Mouse (Mus musculus): ENCODE measurements at regions not wholly inside any gene's neighbourhood (a gene's known extent, or its start where the extent isn't known, plus 50 kb on each side); places are given as distances from the start of the nearest gene placed in this dataset.

DNA sequence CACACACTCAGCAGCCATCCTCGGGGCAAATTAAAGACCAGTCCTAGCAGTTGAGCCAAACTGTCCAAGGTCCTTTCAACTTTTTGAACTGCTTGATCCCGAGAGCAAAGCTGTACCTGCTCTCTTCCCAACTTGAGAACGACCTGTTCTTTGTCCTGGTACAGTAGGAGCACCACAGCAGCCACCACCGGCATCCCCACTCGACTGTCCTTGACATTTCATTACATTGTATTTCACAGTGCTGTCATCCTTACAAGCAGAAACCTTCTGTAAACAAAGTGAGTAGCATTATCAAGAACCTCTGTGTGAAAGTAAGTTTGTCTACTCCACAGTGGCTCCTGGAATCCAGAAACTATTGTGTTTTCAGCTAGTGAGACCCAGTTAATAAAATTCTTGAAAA, 240.2 kb upstream of the Zfp462 start:
- DNase-seq (ENCODE audit: low spot score), result no peak

DNA sequence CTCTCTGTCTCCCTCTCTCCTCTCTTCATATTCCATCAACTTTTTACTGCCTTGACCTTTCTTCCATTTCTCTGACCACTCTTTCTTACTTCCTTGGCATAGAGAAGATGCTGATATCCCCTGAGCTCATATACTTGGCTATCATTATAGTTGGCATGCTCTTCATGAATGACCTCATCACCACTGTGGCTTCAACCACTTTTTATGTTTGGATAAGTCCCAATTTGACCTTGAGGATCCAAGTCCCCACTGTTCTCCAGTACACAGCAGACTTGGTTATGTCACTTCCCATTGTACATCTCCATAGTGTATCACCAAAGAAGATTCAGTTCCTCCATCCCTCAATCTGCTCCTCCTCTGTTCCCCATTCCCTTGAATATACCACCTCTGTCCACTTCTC, 235.1 kb upstream of the Zfp462 start:
- no peak for DNase-seq (ENCODE audit: low spot score)

DNA sequence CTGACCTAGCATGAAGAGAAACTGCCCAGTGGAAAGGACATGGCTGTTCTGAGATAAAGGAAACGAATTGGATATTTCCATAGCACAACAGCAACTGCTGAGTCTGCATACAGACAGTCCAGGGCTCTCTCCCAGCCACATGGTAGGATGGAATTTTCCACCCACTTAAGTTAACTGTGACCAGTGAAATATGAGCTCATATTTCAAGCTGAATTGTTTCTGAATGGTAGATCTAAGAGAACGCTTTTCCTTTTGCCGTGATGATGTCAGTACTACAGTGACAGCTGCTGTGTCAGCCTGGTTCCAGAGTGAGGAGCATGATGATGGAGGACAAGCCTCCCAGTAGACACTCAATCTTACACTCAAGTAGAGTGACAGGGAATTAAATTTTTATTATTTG, 231.9 kb upstream of the Zfp462 start:
- peak; percentile 29 for DNase-seq (ENCODE audit: low spot score)

DNA sequence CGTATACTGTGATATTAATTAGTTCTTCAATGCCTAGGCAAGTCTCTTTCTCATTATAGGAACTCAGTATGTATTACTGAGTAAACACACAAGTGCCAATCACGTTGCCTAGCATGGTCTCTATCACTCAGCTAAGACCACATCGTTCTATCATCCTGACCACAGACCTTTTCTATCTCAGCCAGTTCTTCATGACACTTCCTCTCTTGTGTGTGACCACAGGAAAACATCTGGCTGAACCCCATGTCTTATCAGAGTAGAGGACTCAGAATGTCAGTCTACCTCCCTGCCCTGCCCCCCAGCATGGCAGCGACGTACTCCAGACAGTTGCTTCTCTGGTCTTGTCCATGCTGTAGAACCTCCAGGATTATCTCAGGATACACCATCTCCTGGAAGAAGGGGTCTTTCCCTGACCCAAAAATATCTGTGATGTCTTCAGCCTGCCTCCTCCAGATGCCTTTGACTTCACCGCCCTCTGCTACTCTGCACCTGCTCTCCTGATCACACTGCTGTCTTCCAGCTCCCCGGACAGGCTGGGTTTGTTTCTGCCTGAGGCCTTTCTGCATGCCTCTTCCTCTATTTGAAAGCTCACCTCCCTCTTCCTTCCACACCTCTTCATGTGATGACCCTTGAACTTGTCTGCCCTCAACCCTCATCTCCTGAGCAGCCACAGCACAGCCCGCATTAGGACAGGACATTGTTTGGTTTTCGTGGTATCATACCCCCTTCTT, 230.1 kb upstream of the Zfp462 start:
- no peak for DNase-seq (ENCODE audit: low spot score)

DNA sequence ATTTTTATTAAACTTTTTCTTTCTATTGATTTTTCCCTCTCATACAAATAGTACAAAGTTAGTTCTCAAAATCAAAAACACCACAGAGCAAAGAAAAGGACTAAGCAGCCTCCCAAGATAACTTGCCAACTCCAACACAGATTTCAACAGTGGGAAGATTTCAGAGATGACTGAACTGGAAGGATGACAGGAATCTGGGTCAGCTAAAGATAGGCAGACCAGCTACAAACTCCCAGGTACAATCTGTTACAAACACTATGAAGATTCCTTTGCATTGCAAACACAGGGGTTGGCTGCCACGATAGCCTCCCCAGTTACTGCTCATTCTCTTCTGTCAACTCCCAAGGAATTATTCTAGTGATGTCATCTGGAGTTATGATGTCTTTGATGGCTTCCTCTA, 226.8 kb upstream of the Zfp462 start:
- no peak for DNase-seq (ENCODE audit: low spot score)

DNA sequence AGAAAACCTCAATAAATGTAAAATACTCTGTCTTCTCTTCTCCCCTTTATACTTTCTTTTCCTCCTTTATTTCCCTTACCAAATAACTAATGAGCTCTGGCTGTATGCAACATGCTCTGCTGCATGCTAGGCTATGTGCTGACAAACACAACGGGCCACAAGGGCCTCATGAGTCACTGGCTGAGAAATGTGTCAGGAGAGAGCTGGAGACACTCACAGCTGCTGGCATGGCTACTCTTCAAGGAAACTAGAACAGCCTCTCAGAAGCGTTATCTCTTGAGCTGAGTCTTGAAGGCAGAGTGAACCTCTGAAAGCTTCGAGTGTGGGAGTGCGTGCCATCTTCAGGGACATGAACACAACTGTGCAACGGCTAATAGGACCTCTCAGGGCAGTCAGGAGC, 205.8 kb upstream of the Zfp462 start:
- DNase-seq (ENCODE audit: low spot score), result no peak

DNA sequence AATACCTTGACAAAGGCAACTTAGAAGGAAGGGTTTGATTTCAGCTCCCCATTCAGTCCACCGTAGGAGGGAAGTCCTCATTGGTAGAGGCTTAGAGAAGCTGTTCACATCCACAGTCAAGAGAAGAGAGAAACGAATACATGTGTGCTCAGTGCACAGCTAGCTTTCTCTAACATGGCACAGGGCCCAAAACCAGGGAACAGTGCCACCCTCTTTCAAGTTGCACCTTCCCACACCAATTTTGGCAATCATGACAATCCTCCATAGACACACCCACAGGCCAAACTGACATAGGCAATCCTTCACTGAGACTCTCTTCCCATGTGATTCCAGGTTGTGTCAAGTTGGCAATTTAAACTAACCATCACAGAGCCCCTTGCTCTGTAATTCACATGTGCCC, 193.4 kb upstream of the Zfp462 start:
- no peak for DNase-seq (ENCODE audit: low spot score)

DNA sequence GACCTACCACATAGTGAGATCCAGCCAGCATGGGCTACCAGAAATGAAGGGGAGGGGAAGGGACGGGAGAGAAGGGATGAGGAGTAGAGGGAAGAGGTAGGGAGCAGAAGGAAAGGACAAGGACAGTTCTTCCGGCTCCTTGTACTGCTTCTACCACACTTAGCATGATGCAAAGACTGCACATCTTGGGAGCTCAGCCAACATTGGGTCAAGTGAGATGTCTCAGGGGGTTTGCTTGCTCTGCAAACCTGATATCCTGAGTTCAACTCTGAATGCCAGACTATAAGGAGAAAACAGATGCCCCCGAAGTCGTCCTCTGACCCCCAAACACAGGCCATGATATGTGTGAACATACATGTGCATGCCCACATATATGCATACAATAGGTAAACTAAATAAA, 188.4 kb upstream of the Zfp462 start:
- DNase-seq (ENCODE audit: low spot score), result peak; percentile 53

DNA sequence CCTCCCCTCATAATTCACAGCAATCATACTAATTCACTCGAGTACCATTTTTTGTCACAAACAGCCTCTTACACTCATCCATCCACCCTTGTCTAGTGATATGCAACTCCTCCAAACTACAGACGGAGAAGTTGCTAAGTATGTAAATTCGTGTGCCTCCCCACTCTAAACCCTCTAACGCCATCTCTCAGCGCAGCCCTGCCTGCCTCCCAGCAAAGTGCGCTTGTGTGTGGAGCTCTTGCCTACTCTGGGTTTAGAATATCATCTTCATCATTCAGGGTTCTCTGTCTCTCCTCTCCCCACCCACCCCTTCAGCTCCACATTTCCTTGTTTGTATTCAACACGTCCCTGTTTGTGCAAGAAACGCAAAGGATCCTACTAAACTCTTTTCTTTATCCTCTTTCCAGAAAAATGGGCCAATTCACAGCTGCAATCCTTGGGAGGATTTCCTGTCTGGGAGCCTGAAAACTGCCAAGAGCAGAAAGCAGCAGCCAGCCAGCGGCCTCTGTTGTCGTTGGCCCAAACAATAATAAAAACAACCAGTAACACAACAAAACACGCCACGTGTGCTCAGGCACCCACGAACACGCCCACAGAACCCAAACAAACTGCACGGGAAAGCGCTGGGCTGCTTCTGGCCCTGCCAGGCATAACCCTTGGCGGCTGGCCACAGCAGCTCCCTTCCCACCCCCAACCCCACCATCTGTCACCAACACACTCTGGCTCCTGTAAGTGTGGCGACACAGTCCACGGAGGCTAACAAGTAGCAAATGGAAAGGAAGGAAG, 186.9 kb upstream of the Zfp462 start:
- peak; percentile 6 for DNase-seq (ENCODE audit: low spot score)

DNA sequence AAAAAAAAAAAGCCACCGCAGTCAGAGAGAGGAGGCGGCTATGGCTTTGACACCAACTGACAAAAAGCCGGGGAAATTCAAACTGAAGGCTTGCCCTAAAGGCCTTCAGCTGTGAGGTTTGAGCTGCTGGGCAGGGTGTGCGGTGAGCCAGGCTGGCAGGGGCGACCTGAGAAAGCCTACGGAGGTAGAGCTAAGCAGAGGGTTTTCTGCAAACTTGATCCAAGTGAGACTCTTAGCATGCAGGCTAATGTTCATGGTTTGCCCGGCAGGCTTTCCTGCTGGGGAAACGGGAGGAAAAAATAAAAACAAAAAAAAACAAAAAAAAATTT, 186.4 kb upstream of the Zfp462 start:
- DNase-seq (ENCODE audit: low spot score), result no peak

DNA sequence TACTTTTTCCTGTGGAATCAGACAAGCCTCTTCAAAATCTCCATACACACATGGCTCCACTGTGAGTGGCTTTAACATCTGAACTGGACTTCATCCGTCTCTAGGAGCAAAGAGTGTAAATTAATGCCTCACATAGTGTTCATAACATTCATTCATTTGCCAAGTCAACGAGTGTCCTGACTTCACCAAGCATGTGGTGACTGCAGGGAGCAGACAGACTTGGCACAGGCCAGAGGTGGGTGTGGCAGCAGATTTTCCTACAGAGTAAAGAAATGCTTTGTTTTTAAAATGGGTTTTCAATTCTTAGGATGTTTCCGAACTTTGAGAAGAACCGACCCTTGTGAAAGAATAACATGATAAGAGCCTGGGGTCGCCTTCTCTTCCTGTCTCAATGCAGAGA, 183.6 kb upstream of the Zfp462 start:
- no peak for DNase-seq (ENCODE audit: low spot score)

DNA sequence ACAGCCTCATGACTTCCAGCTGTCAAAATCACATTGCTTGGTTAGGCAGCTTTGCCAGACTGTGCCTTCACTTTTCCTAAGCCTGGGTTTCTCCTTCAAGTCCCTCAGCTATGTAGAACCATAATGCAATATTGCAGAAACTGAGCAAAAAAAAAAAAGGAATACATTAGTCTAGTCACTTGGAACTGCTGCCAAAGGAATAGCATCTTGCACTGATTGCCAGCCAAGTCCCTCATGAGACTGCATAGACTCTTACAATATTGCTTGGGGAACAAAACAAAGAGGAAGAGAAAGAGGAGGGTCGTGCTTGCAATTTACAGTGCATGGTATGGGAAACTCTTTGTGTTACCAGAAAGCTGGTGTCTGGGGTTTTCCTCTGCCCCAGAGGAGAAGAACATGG, 179.8 kb upstream of the Zfp462 start:
- no peak for DNase-seq (ENCODE audit: low spot score)

DNA sequence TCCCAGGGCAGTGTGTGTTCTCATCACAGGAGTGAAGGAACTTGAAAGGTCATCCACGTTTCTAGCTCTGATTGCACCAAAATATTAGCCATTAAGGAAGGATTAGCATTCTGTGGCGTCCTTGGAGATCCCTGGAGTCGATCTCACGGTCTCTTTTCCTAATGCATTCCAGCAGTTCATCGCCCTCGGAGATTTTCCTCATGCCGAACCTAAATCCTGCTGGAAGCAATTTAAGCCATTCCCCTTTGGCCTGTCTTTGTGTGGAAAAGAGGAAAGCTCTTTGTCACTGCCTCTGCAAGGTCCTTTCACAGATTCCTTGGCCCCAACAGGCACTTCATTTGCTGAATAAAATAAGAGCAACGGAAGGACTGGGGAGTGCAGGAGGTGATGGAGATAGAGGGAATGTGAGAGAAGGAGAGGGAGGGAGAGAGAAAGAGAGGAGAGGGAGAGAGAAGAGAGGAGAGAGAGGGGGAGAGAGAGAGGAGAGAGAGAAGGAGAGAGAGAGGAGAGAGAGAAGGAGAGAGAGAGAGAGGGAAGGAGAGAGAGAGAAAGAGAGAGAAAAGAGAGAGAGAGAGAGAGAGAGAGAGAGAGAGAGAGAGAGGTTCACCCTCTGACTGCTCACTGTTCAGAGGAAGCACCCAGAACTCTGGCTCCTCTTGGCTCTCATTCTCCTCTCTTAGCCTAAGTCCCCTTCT, 177.2 kb upstream of the Zfp462 start:
- no peak for DNase-seq (ENCODE audit: low spot score)

DNA sequence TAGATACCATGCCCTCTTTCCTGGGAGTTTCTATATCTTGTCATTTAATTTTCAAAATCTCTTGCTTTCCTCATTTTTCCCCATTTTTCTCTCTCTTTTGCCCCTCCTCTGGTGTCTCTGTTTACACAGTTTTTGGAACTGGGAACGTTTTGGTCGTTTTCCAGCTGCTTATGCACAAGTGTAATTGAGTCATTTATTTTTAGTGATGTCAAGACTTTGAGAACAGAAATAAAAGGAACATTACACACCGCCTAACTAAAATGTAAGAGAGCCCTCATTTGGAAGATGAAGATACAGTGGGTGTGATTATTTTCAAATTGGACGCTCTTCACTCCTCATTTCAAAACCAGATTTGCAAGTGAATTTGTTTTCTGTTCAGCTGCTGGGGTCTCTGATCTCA, 176.0 kb upstream of the Zfp462 start:
- DNase-seq (ENCODE audit: low spot score), result no peak

DNA sequence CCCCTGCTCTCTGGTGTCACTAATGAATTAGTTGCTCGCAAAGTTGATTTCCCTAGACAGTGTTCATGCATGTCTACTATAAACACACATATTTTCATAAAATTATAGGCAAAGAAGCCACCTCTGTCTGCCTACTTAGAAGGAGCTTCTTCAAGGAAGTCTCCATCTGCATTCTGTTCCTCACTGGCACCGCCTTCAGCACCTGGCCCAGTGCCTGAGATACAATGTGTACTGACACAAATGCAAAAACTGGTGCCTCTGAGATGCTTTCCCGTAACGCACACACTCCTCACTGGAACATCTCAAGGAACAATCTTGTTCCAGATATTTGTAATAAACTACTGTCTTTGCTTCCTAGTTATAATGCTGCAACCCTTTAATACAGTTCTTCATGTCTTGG, 170.8 kb upstream of the Zfp462 start:
- DNase-seq (ENCODE audit: low spot score), result no peak

DNA sequence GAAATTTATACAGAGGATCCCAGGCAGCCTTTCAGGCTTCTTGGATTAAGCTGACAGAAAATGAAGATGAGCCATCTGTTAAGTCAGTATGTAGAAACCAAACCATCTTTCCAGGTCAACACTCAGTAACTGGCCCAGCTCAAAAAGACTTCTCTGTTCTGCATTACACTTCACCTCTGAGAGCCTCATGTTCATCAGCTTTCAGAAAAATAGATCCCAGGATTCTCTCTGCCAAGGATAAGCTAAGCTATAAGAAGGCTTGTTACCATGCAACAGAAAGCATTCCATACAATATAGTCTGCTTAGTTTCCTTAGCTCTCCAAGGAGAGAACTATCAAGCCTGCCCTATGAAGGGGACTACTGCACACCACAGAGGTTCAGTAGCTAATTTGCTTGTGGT, 170.1 kb upstream of the Zfp462 start:
- no peak for DNase-seq (ENCODE audit: low spot score)

DNA sequence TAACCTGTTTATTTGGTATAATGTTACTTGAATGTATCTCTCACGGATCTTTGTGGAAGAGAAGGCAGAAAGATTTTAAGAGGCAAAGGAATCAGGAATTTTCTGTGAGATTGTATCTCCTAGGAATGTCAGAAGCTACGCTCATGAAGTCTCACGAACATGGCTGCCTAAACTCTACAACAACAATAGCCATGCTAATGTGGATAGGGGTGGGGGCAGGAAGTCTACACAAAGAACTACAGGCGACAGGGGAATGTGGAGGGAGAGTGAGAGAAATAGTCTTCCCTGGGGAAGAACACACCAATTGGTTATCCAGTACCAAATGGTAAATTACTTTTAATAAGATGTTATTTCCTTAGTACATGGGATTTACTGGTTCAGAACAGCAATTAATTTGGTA, 164.3 kb upstream of the Zfp462 start:
- no peak for DNase-seq (ENCODE audit: low spot score)

DNA sequence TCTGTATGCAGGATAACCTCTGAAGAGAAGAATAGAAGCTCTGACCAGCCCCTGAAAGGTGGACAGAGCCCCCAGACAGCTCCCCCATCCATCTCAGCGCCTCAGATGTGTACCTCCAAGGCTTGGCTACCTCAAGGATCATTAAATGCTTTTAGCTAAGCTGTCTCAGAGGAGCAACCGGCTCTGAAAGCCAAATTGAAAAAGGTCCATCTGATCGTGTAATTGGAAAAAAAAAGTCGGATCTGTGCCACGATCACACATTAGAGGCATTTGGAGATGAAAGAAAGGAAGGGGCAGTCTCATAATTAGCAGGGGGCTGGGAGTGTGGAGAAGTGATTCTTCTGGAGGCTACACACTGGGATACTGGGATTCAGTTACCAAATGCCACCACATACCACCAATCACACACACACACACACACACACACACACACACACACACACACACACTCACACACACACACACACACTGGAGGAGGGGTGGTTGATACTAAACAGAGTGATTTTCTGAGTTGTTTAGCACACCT, 153.6 kb upstream of the Zfp462 start:
- DNase-seq (ENCODE audit: low spot score), result no peak

DNA sequence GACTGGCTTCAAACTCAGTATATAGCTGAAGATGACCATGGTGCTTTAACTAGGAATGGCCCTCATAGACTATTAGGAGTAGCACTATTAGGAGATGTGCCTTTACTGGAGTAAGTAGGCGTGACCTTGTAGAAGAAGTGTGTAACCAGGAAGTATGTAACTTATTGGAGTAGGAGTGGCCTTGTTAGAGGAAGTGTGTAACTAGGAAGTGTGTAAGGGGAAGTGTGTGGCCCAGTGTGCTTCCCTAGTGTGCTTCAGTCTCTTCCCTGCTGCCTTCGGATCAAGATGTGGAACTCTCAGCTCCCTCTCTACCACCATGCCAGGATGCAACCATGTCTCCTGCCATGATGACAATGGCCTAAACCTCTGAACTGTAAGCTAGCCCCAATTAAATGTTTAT, 151.0 kb upstream of the Zfp462 start:
- DNase-seq (ENCODE audit: low spot score), result no peak

DNA sequence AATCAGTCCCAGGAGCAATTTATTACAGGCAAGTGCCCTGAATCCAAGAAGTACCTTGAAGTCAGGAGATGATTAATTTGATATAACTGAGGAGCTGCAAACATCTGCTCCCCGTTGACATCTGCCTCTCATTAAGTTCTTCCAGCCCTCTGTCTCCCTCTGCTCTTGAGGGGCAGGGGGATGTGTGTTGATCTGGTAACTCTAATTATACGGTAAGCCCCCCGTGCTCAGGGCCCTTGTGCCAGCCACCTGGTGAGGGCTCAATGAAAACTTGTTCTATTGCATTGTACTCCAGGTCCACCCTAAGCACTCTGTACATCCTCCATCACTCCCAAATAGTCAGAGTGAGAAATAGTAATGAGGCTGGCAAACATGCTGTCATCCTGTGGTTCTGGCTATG, 149.6 kb upstream of the Zfp462 start:
- peak; percentile 6 for DNase-seq (ENCODE audit: low spot score)

DNA sequence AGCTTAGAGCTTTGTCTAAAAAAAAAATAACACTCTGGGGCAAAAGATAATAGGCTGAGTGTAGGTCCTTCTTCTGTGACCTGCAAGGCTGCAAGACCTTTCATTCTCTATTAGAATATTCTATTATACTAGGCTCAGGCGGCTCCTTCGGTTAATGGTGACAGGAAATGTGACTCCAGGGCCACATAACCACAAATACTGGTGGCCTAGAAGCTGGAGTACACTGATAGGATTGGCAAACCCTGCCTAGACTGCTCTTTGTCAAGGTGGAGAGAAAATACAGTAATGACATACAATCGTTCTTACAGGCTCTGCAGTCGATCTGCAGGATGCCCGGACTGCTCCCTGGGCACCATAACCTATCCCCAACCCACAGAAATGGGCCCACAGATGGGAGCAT, 146.3 kb upstream of the Zfp462 start:
- no peak for DNase-seq (ENCODE audit: low spot score)

DNA sequence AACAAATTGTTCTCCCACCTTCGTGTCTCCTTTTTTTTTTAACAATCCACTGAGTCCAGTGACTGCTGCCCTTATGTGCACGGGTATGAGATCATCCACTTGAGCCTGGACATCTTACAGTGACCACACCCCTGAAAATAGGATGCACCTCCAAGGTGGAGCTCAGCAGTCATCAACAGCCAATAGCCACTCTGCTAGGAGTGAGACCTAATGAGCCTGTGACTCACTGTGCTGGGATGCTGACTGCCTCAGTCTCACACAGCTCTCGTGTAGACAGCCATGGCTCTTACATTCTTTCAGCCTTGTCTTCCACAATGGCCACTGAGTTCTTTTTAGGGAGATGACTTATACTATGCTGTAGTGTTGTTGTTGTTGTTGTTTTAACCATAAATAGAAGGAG, 133.7 kb upstream of the Zfp462 start:
- peak; percentile 47 for DNase-seq (ENCODE audit: low spot score)

Data from MN1 (cell line).